Mouse (Mus musculus) adrenal gland (tissue): Measurements from ENCODE around the gene Mical3.
"Not testable (repeated sequence)": the region's sequence is repeated elsewhere in the genome, so short reads cannot be mapped to it uniquely, and the experiment has no call there.

ENCODE experiments used
- intact Hi-C: fragments of 180-260 bp; cut with DNase I; formaldehyde crosslinking; loops from one replicate; pipeline ENCODE4 v1.15.1; 2025

Mical3 gene

GRCm38 (mm10) chr6:120911213-120912007 is 219.4 kb downstream of the Mical3 start:
- intact Hi-C loops = no loop called here

- intact Hi-C loops = no loop called here
Observed at GRCm38 (mm10) chr6:120909501-120909900, 221.3 kb downstream of the Mical3 start.

DNA sequence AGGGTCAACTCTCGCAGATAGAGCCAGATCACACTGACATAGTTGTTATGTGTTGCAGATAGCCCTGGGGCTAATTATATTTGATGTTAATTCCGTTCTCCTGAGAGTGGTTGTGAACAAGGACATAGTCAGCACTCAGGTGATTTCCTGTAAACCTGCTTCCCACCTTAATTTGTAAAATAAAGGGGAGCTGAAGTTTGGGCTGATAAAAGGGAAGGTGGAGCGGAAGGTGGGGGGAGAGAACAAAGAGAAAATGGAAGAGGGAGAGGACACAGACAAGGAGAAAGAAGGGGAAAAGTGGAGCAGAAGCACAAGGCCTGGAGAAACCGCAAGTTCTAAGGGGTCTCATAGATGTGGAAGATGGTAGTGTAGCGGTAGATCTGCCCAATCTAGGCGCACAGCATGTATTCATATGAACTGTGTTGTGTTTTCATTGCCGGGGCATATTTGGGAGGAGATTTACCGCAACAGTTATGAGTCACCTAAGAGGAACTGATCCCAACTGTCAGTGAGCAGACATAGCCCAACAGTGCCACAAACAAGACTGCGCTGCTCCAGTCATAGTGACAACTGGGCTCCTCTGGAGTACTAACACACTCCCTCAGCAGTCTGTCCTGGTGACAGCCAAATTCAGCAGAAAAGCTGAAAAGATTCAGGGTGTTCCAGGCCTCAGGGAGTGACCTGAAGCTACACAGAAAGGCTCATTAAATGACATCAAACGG is 222.8 kb downstream of the Mical3 start:
- intact Hi-C loops = not testable (repeated sequence)

DNA sequence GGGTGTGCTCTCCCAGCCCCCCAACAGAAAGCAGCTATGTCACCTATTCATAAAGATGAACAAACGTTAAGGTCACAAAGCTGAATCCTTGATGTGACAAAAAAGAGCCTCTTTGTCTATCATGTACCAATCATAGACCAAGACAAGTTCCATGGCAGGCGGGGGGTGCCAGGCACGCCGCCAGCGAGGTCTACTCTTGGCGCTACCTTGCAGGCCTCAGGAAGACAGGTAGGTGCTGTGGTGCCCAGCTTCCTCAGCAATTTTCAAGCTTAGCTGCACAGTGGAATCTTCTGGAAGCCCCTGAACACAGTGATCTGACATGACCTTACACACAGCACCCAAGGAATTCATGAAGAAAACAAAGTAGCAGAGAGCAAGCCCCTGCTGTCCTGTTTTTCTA is 224.3 kb downstream of the Mical3 start:
- intact Hi-C loops = no loop called here

- intact Hi-C loops = no loop called here
Observed at GRCm38 (mm10) chr6:120905111-120905510, 225.7 kb downstream of the Mical3 start.

- intact Hi-C loops = no loop called here
Observed at GRCm38 (mm10) chr6:120903961-120904360, 226.8 kb downstream of the Mical3 start.

- intact Hi-C loops = no loop called here
Observed at GRCm38 (mm10) chr6:120903450-120903912, 227.3 kb downstream of the Mical3 start.

GRCm38 (mm10) chr6:120901776-120902645 is 228.8 kb downstream of the Mical3 start:
- intact Hi-C loops = no loop called here

- intact Hi-C loops = loop anchor here (5.0 kb wide), 1 partner anchor 279 kb away; no protein-coding TSS in a partner anchor
Observed at GRCm38 (mm10) chr6:120898188-120898833, 232.5 kb downstream of the Mical3 start.

DNA sequence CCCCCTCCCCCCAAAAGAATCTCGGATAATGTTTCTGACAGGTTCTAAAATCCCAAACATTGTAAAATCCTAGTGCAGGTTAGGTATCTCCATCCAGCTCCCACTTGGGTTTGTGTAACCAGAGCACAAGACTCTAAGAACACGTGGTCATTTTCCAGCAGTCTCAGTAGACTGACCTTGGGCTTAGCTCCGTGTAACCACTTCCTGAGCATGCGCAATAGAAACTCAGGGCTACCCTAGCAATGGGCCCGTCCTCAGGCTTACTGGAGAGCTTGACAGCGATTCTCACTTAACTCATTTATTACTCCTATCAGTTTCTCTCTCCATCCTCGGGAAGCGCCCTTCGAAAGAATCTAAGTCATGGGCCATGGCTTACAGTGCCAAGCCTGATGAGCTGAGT is 236.3 kb downstream of the Mical3 start:
- intact Hi-C loops = no loop called here

DNA sequence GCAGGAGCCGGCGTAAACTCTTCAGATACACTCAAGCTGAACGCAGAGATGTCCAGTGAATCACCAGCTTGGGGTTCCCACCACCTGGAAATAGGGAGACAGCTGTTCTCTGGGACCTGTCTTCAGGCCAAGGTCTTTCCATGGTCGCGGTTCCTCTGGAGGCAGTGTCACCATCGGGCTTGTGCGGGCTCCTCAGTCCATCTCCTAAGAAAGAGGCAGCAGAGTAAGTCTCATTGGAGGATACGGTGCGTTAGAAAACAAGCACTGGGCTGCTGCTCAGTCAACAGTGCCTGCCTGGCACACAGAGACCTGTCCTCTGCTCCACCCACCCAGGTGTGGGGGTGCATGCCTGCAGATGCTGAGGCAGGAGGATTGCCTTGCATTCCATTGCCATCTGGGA is 236.7 kb downstream of the Mical3 start:
- intact Hi-C loops = no loop called here

DNA sequence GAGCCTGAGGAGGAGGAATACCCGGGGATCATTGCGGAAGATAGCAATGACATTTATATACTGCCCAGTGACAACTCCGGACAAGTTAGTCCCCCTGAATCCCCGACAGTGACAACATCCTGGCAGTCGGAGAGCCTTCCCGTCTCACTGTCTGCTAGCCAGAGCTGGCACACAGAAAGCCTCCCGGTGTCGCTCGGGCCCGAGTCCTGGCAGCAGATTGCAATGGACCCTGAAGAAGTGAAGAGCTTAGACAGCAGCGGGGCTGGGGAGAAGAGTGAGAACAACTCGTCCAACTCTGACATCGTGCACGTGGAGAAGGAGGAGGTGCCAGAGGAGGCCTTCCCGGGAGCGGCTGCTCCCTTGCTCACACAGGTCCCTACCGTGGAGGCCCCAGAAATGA is 244.1 kb downstream of the Mical3 start:
- intact Hi-C loops = no loop called here

DNA sequence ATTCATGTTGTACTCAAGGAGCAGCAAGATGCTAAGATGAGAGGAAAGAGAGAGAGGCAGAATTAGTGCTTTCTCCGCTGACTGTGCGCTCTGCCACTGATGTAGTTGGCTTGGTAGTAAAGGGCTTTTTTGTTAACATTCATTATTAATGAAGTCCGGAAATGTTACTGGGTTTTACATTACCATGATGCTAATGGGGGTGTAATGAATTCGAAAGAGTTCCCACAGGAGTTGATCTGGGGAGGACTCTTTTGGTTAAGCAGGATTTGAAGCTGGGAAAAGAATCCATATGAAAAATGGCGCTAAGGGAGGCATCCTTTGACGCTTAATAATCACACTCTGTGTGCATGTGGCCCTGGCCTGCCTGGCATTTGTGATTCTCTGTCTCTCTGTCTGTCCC is 246.4 kb downstream of the Mical3 start:
- intact Hi-C loops = no loop called here
